Mouse (Mus musculus) midbrain, embryonic 10.5 days (tissue): ENCODE measurements around the gene Olfr974. TPM values are rescaled to one million over a fixed set of nuclear protein-coding genes. Genes with fewer than 3 reads are reported as not detected.
"Not testable (repeated sequence)": the region's sequence is repeated elsewhere in the genome, so short reads cannot be mapped to it uniquely, and the experiment has no call there.

Experiments used
- DNase-seq: peaks from one replicate; pipeline ENCODE4 v3.0.0-alpha.2; 2017; ENCODE audit warnings: low spot score
- H3K27ac ChIP-seq: fragments of 300-500 bp; sonication (generic); replicated peaks from 2 replicates; pipeline ENCODE4 v1.5.1; 2016; ENCODE audit warnings: mild to moderate bottlenecking
- H3K27me3 ChIP-seq: fragments of 300-500 bp; sonication (generic); 2 replicates; pipeline ENCODE4 v1.6.1; 2016; ENCODE audit warnings: low read depth, mild to moderate bottlenecking; ENCODE audit not compliant: poor library complexity, severe bottlenecking
- H3K36me3 ChIP-seq: fragments of 300-500 bp; sonication (generic); 2 replicates; pipeline ENCODE4 v1.6.1; 2016; ENCODE audit warnings: mild to moderate bottlenecking, moderate library complexity
- H3K4me1 ChIP-seq: fragments of 300-500 bp; sonication (generic); 2 replicates; pipeline ENCODE4 v1.6.1; 2016
- H3K4me3 ChIP-seq: fragments of 300-500 bp; sonication (generic); 2 replicates; pipeline ENCODE4 v1.5.1; 2016; ENCODE audit warnings: mild to moderate bottlenecking, moderate library complexity
- H3K9me3 ChIP-seq: fragments of 300-500 bp; sonication (generic); replicated peaks from 2 replicates; pipeline ENCODE4 v1.6.1; 2016; ENCODE audit warnings: mild to moderate bottlenecking
- WGBS: fragments of 180-500 bp; shearing (Covaris S2); methylation state at CpG from one replicate; pipeline ENCODE4 v1.1.7; 2016; 5-methylcytosine and 5-hydroxymethylcytosine counted together
- polyA plus RNA-seq: library from polyadenylated mRNA; unstranded; fragments of >200 nt; fragmentation: Nextera tagmentation; extraction: Ambion mirVana; gene quantifications from 2 replicates; pipeline ENCODE4 v1.2.1, GENCODE M21; 2016

The Olfr974 gene
- not detected in 2 replicates for polyA plus RNA-seq

DNA sequence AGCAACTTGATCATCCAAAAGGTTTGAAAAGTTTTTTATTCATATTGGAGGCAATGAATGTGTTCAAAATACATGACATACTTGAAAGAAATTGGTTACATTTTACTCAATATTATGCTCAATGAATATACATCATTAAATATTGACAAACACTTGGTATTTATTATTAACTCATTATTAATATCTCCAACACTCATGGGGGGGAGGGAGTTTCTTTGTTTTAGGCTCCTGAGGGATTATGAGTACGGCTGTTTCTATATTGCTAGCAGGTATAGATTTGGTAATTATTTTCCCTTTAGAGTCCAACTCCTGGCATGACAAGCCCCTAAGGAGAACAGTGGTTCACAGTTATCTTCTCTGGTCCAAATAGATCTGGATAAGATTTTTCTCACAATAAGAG, at the start of gene Olfr974:
Gene Olfr974 (plus strand): TSS at position 301 of the 400 bp plus-strand sequence.
- H3K4me1 ChIP-seq: no peaks in the 10 kb centered on the region
- H3K27me3 ChIP-seq: no peaks in the 10 kb centered on the region
- no peak within 1 kb of the TSS for H3K4me3 ChIP-seq
- no peak within 1 kb of the TSS for H3K27ac ChIP-seq
- no peak for DNase-seq
- no peaks in the 10 kb centered on the region for H3K36me3 ChIP-seq
- H3K9me3 ChIP-seq: peaks cover 7% of the 10 kb centered on the region; the same call in 1 of the 2 replicates
- WGBS: 94% methylated on average over 1 of the region's 1 CpGs

DNA sequence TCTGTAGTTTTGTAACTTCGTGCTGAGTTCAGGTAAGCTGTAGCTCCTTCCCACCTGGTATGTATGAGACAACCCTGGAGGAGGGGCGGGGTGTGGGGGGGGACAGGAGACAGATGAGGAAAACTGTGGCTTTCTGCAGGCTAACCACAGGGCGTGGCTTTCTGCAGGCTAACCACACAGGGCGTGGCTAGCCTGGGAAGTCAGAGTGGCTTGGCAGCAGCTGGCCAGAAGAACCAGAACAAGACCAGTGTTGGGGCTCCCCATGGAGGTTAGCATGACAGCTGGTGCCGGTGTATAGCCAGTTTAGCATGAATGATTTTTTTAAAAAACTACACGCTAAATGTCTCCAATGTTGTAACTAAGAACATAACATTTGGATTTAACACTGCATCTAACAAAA, 32.2 kb upstream of the Olfr974 start:
- H3K27me3 ChIP-seq: no peaks in the 10 kb centered on the region
- H3K4me1 ChIP-seq: no peaks in the 10 kb centered on the region
- DNase-seq: no peak
- no peak overlapping the region for H3K27ac ChIP-seq
- no peak overlapping the region for H3K4me3 ChIP-seq
- no peaks in the 10 kb centered on the region for H3K9me3 ChIP-seq
- WGBS: 80% methylated on average over 6 of the region's 6 CpGs
- no peaks in the 10 kb centered on the region for H3K36me3 ChIP-seq

DNA sequence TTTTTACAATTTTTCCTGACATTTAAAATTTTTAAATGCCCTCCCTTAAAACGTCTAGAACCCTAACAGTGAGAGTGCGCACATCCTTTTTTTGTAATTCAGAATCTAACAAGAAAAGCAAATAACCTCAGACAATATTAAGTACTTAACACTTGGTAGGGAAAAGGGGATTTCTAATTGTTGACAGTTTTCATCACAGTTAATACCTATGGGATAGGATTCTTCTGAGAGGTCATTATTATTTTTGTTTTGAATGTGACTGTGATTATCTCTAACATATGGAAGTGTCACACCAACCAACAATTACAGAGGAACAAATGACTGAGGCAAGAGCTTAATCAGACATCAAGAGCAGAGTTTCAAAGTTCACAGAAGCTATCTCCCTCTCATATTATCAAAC, 30.3 kb upstream of the Olfr974 start, which contains the start of gene Olfr229:
Gene Olfr229 (plus strand): TSS at position 301 of the 400 bp plus-strand sequence.
- no peak within 1 kb of the TSS for H3K4me3 ChIP-seq
- no peaks in the 10 kb centered on the region for H3K27me3 ChIP-seq
- no peaks in the 10 kb centered on the region for H3K4me1 ChIP-seq
- no peak for DNase-seq
- no peak within 1 kb of the TSS for H3K27ac ChIP-seq
- no peaks in the 10 kb centered on the region for H3K9me3 ChIP-seq
- WGBS: 78% methylated on average over 2 of the region's 2 CpGs
- H3K36me3 ChIP-seq: no peaks in the 10 kb centered on the region

DNA sequence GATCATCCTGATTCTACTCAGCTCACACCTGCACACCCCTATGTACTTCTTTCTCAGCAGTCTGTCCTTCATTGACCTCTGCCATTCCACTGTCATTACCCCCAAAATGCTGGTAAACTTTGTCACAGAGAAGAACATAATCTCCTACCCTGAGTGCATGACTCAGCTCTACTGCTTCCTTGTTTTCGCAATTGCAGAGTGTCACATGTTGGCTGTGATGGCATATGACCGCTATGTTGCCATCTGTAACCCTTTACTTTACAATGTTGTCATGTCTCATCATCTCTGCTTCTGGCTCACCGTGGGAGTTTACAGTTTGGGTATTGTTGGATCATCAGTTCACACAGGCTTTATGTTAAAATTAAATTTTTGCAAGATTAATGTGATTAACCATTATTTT, 27.4 kb upstream of the Olfr974 start:
- no peaks in the 10 kb centered on the region for H3K36me3 ChIP-seq
- no peak for DNase-seq
- no peak overlapping the region for H3K4me3 ChIP-seq
- H3K27me3 ChIP-seq: no peaks in the 10 kb centered on the region
- 87% methylated on average over 3 of the region's 3 CpGs for WGBS
- no peaks in the 10 kb centered on the region for H3K9me3 ChIP-seq
- H3K27ac ChIP-seq: no peak overlapping the region
- no peaks in the 10 kb centered on the region for H3K4me1 ChIP-seq

DNA sequence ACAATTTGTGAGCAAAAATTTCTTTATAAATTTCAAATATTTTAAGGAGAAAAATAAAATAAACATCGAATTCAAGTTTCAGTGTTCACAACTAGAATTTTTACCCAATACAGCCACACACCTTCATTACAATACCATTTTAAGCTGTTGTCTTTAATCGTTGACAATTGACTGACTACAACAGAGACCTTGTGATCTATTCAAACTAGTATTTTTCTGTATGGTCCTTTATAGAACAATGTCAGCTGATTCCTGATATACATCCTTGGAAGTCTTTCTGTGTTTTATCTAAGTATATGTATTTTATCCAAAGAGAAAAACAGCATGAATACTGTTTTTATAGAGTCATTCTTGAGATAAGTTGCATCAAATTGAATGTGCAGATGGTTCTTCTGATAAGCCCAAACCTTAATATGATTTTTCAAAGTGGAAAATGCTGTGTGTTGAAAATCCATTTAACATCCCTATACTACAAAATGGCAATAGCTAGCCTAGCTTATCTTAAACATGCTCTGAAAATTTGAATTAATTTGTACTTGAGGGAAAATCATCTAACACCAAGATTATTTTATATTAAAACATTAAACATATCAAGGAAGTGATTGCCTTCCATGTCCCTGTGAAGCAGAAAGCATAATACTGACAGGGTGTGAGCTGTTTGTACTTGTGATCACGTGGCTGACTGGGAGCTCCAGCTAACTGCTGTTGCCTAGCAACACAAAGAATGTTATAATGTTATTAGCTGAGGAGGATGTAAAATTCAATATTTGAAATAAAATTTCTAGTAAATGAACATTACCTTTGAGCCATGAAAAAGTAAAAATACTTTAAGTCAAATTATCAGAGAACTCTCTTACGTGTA, 9.1 kb upstream of the Olfr974 start:
- no CpG with 5 or more reads among the region's 4 CpGs for WGBS
- not testable (repeated sequence) for DNase-seq, H3K27ac ChIP-seq, H3K9me3 ChIP-seq, H3K36me3 ChIP-seq, H3K4me3 ChIP-seq, H3K4me1 ChIP-seq, H3K27me3 ChIP-seq

DNA sequence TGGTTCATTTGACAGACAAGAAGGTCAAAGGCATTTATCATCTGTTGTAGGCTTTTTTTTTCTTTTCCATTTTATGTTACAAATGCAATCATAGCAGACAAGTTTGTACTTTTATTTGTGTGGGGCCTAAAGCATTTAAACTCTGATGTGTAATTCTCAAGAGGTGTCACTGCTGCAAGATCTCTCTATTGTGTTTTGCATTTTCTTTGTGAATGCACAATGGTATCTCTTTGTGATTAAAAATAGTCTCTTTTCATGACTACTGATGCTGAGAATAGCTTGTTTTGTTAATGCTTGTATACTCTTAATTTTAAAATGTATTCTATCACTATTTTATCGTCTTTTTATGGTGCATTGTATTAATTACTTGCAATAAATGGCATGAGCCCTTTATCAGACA, 8.5 kb upstream of the Olfr974 start:
- H3K4me1 ChIP-seq, H3K27ac ChIP-seq, H3K27me3 ChIP-seq, H3K36me3 ChIP-seq, H3K4me3 ChIP-seq, DNase-seq, H3K9me3 ChIP-seq: not testable (repeated sequence)
- 64% methylated on average over 1 of the region's 1 CpGs for WGBS

DNA sequence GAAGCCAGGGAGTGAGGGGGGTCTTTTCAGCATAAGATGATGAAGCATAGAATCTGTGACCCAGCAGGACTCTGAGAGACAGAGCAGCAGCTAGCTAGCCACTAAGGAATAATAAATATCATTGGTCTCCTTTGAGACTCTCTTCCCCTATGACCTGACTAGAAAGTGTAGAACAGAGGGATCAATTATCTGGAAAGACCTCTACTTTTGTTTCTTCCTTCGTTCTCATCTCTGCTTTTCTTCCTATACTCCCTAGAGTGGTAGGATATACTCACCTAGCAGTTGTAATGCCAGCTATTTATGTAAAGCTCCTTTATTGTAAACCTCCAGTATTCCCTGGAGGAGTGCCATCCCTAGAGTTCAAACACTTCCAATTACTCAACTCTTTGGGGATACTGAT, 14.6 kb downstream of the Olfr974 start, which contains the start of gene Olfr975:
Gene Olfr975 (minus strand): TSS at position 101 of the 400 bp plus-strand sequence.
- H3K4me3 ChIP-seq: no peak within 1 kb of the TSS
- no peak within 1 kb of the TSS for H3K27ac ChIP-seq
- H3K27me3 ChIP-seq: no peaks in the 10 kb centered on the region
- no peak for DNase-seq
- WGBS: 73% methylated on average over 1 of the region's 1 CpGs
- H3K36me3 ChIP-seq: no peaks in the 10 kb centered on the region
- no peaks in the 10 kb centered on the region for H3K9me3 ChIP-seq
- no peaks in the 10 kb centered on the region for H3K4me1 ChIP-seq

DNA sequence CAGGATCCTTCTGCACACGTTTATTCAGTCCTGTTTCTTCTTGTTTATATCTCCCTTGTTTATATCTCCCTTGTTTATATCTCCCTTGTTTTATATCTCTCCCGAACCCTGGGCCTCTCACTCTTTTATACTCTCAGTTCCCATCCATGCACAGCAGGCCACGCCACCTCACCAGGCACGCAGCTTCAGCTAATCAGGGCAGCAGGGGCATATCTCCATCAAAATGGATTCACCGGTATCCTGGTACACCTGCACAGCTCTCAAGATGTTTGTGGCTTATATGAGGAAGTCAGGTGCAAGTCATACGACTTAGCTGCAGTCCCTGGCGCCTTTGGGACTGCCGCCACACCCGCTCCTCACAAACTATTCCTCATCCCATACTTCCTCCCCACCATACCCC, 23.7 kb downstream of the Olfr974 start, which contains the start of gene Olfr976:
Gene Olfr976 (minus strand): TSS at position 101 of the 400 bp plus-strand sequence.
- H3K4me1 ChIP-seq, H3K27ac ChIP-seq, H3K27me3 ChIP-seq, H3K36me3 ChIP-seq, H3K9me3 ChIP-seq, H3K4me3 ChIP-seq, DNase-seq: not testable (repeated sequence)
- 82% methylated on average over 8 of the region's 9 CpGs for WGBS

DNA sequence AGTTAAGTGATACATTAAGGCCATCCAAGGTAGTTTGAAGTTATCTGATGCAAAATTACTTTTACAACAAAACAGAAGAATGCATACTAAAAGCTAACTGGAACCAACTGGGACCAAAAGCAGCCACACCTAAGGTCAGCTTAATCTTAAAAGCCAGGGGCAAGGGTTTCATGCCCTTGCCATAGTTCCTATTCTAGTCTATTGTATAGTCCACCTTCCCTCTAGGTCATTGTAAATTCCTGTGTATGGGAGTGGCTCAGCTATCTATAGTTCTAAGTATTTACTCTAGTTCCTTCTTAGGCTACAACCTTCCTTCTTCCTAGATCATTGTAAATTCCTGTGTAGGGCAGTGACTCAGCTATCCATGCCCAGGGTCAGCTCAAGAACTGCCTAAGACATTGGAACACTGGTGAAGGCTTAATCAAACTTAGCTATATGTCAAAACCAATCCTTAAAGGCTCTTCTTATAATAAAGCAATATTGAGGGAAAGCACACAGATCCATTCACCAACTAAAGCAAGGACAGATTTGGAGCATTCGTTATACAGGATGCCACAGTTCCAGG, 39.4 kb downstream of the Olfr974 start:
- not testable (repeated sequence) for DNase-seq, H3K36me3 ChIP-seq, H3K27ac ChIP-seq, H3K4me3 ChIP-seq, H3K9me3 ChIP-seq, H3K4me1 ChIP-seq, H3K27me3 ChIP-seq
- 86% methylated on average over 1 of the region's 1 CpGs for WGBS

DNA sequence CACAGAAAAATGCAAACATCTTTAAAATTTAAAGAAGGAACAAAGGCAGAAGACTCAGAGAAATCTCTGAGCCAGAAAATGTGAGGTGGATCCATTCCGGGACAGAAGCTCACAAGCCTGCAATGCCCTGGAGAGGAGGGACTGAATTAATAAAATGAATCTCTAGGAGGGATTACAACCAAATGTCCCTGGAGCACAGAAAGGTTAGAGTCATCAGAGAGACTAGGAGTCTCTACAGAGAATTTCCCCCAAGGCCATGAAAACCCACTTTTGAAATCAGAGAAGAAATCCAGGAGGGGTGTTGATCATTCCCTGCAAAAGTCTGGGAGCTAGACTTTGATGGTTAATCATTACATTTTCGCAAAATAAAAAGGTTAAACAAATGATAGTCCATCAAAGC, 54.5 kb downstream of the Olfr974 start, which contains the start of gene Olfr978:
Gene Olfr978 (plus strand): TSS at position 301 of the 400 bp plus-strand sequence.
- Histone ChIP-seq H3K4me3 (no peak within 1 kb of the TSS), H3K9me3 (no peaks in the 10 kb centered on the region), H3K27ac (no peak within 1 kb of the TSS), H3K36me3 (no peaks in the 10 kb centered on the region), H3K4me1 (no peaks in the 10 kb centered on the region), H3K27me3 (no peaks in the 10 kb centered on the region)
- DNase-seq: no peak
- WGBS: 80% methylated on average over 2 of the region's 2 CpGs

Other genes with a start within 250 kb of the Olfr974 start
- gene Olfr149, start 230.4 kb upstream of the Olfr974 start, polyA plus RNA-seq: not detected in 2 replicates
- gene Olfr965, start 226.1 kb upstream of the Olfr974 start, polyA plus RNA-seq: not detected in 2 replicates
- not detected in 2 replicates for gene Olfr150, start 206.5 kb upstream of the Olfr974 start, polyA plus RNA-seq
- gene Olfr967, start 191.3 kb upstream of the Olfr974 start, polyA plus RNA-seq: not detected in 2 replicates
- gene Olfr968, start 154.2 kb upstream of the Olfr974 start, polyA plus RNA-seq: not detected in 2 replicates
- gene Olfr969, start 146.6 kb upstream of the Olfr974 start, polyA plus RNA-seq: not detected in 2 replicates
- gene Olfr970, start 128.6 kb upstream of the Olfr974 start, polyA plus RNA-seq: not detected in 2 replicates
- gene Olfr971, start 100.6 kb upstream of the Olfr974 start, polyA plus RNA-seq: not detected in 2 replicates
- gene Olfr972, start 71.1 kb upstream of the Olfr974 start, polyA plus RNA-seq: not detected in 2 replicates
- not detected in 2 replicates for gene Olfr229, start 30.2 kb upstream of the Olfr974 start, polyA plus RNA-seq
- gene Olfr975, start 14.5 kb downstream of the Olfr974 start, polyA plus RNA-seq: not detected in 2 replicates
- not detected in 2 replicates for gene Olfr976, start 23.6 kb downstream of the Olfr974 start, polyA plus RNA-seq
- not detected in 2 replicates for gene Olfr978, start 54.6 kb downstream of the Olfr974 start, polyA plus RNA-seq
- gene Olfr979, start 66.0 kb downstream of the Olfr974 start, polyA plus RNA-seq: not detected in 2 replicates
- gene Olfr980, start 72.1 kb downstream of the Olfr974 start, polyA plus RNA-seq: not detected in 2 replicates
- not detected in 2 replicates for gene Olfr981, start 84.0 kb downstream of the Olfr974 start, polyA plus RNA-seq
- gene Olfr982, start 136.3 kb downstream of the Olfr974 start, polyA plus RNA-seq: not detected in 2 replicates
- gene Olfr983, start 156.1 kb downstream of the Olfr974 start, polyA plus RNA-seq: not detected in 2 replicates
- not detected in 2 replicates for gene Olfr984, start 176.7 kb downstream of the Olfr974 start, polyA plus RNA-seq
- gene Olfr985, start 192.7 kb downstream of the Olfr974 start, polyA plus RNA-seq: not detected in 2 replicates
- gene Tmem225, start 210.6 kb downstream of the Olfr974 start, polyA plus RNA-seq: not detected in 2 replicates
- not detected in 2 replicates for gene Olfr986, start 243.4 kb downstream of the Olfr974 start, polyA plus RNA-seq